Mouse (Mus musculus) megakaryocyte, embryonic 14.5 days (primary cell): ENCODE data around the gene Zfp260.

Source experiments
- FLI1 ChIP-seq: IDR thresholded peaks from 2 replicates; pipeline ENCODE4 v1.6.1; 2012; ENCODE audit warnings: low read length, inconsistent platforms, mixed read lengths
- GATA1 ChIP-seq: IDR thresholded peaks from 3 replicates; pipeline ENCODE4 v1.6.1; 2012; ENCODE audit warnings: mixed read lengths, low read length, inconsistent platforms, borderline replicate concordance

DNA sequence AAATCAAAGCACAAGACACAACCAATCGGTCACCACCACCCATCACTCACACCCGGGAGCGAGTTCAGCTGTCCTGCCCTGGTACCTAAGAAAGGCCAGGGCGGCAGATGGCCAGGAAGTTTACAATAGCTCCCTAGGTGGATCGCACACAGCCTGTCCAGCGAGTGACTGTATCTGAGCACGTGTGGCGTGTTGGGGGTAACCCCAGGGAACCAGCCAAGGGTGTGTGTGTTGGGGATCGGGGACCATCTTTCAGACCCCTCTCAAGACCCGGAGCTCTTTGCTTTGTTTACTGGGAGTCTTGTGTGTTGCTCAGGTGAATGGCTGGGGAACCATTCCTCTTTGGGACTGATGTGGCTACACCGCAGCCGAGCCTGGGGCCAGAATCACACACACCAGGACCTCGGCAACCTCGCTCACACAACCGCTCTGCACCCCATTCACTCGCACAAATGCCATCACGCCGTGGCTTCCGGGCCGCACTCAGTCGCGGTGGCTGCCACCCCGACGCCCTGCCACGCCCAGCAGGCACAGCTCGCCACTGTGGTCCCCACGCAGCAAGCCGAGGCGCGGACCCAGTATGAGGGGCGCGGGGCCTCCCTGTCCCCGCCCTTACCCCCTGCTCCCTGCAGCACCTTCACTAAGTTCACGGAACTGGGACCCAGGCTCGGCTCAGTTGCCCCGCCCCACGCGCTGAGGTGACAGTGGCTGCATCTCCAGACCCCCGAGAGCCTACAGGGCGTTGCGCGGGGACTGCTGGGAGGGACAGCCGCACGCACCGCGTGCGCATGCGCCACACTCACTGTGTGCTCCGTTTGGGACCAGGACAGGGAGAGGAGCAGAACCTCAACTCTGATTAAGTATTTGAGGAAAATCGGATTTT, 22.2 kb upstream of the Zfp260 start, which contains the start of gene Zfp82:
- TF ChIP-seq FLI1 (no peak), GATA1 (no peak)
